Mouse (Mus musculus) midbrain, postnatal 0 days (tissue): ENCODE measurements around the gene Gm4177. TPM values are rescaled to one million over a fixed set of nuclear protein-coding genes. Genes with fewer than 3 reads are reported as not detected.
"Not testable (repeated sequence)": the region's sequence is repeated elsewhere in the genome, so short reads cannot be mapped to it uniquely, and the experiment has no call there.

Experiments used
- ATAC-seq: fragments of 200-750 bp; cut with Nextera tagmentation; 2 replicates; pipeline ENCODE4 v1.8.0; 2017; ENCODE audit warnings: moderate number of reproducible peaks, mild to moderate bottlenecking, moderate TSS enrichment, moderate library complexity; ENCODE audit not compliant: low FRiP score
- DNase-seq: peaks from one replicate; pipeline ENCODE4 v3.0.0-alpha.2; 2015; ENCODE audit warnings: low spot score
- H3K27ac ChIP-seq: fragments of 300-500 bp; sonication (generic); 2 replicates; pipeline ENCODE4 v1.5.1; 2014; ENCODE audit warnings: low read depth, mild to moderate bottlenecking, low read length, mixed read lengths
- H3K27me3 ChIP-seq: fragments of 300-500 bp; sonication (generic); 2 replicates; pipeline ENCODE4 v1.6.1; 2014; ENCODE audit warnings: low read length, control low read depth, mixed read lengths; ENCODE audit not compliant: insufficient read depth
- H3K36me3 ChIP-seq: fragments of 300-500 bp; sonication (generic); 2 replicates; pipeline ENCODE4 v1.6.1; 2014; ENCODE audit warnings: low read length, control low read depth, mixed read lengths; ENCODE audit not compliant: insufficient read depth
- H3K4me1 ChIP-seq: fragments of 300-500 bp; sonication (generic); 2 replicates; pipeline ENCODE4 v1.6.1; 2014; ENCODE audit warnings: mild to moderate bottlenecking, control low read depth, antibody characterized with exemption, low read length, mixed read lengths; ENCODE audit not compliant: insufficient read depth
- H3K4me2 ChIP-seq: fragments of 300-500 bp; sonication (generic); 2 replicates; pipeline ENCODE4 v1.6.1; 2014; ENCODE audit warnings: low read depth, mild to moderate bottlenecking, low read length, mixed read lengths; ENCODE audit not compliant: poor library complexity, severe bottlenecking
- H3K4me3 ChIP-seq: fragments of 300-500 bp; sonication (generic); 2 replicates; pipeline ENCODE4 v1.5.1; 2014; ENCODE audit warnings: low read depth, mild to moderate bottlenecking, low read length, moderate library complexity
- H3K9ac ChIP-seq: fragments of 300-500 bp; sonication (generic); replicated peaks from 2 replicates; pipeline ENCODE4 v1.6.1; 2014; ENCODE audit warnings: mild to moderate bottlenecking, low read length, moderate library complexity, mixed read lengths; ENCODE audit not compliant: poor library complexity, severe bottlenecking
- H3K9me3 ChIP-seq: fragments of 300-500 bp; sonication (generic); 2 replicates; pipeline ENCODE4 v1.6.1; 2016; ENCODE audit warnings: low read length, control low read depth
- WGBS: fragments of 180-500 bp; shearing (Covaris S2); extraction: QIAGEN DNeasy Blood & Tissue Kit; methylation state at CpG from one replicate; pipeline ENCODE4 v1.1.7; 2014; 5-methylcytosine and 5-hydroxymethylcytosine counted together
- polyA plus RNA-seq: library from polyadenylated mRNA; unstranded; fragments of >200 nt; fragmentation: Nextera tagmentation; extraction: Ambion mirVana; gene quantifications from 2 replicates; pipeline ENCODE4 v1.2.1, GENCODE M21; 2015
- total RNA-seq: library from RNA; depleted of rRNA; stranded (reverse); fragments of >200 nt; gene quantifications from 2 replicates; pipeline ENCODE4 v1.2.3, GENCODE M21; 2014; rRNA removed

Gm4177 gene
- total RNA-seq (not detected in 2 replicates), polyA plus RNA-seq (not detected in 2 replicates)

GRCm38 (mm10) chr7:21796628-21797027, at the start of gene Gm4177:
Gene Gm4177 (minus strand): TSS chr7:21796728.
- H3K27ac ChIP-seq, H3K9me3 ChIP-seq, H3K36me3 ChIP-seq, H3K9ac ChIP-seq, H3K4me2 ChIP-seq, H3K4me3 ChIP-seq, DNase-seq, ATAC-seq, H3K4me1 ChIP-seq, H3K27me3 ChIP-seq: not testable (repeated sequence)
- no CpG with 5 or more reads among the region's 3 CpGs for whole genome bisulfite sequencing

GRCm38 (mm10) chr7:21844167-21844566, 47.6 kb upstream of the Gm4177 start, which contains the start of gene Gm5725:
Gene Gm5725 (minus strand): TSS chr7:21844267.
- not testable (repeated sequence) for H3K4me3 ChIP-seq, ATAC-seq, DNase-seq, H3K4me2 ChIP-seq, H3K4me1 ChIP-seq, H3K27me3 ChIP-seq, H3K36me3 ChIP-seq, H3K27ac ChIP-seq, H3K9ac ChIP-seq, H3K9me3 ChIP-seq
- no CpG with 5 or more reads among the region's 1 CpGs for WGBS

DNA sequence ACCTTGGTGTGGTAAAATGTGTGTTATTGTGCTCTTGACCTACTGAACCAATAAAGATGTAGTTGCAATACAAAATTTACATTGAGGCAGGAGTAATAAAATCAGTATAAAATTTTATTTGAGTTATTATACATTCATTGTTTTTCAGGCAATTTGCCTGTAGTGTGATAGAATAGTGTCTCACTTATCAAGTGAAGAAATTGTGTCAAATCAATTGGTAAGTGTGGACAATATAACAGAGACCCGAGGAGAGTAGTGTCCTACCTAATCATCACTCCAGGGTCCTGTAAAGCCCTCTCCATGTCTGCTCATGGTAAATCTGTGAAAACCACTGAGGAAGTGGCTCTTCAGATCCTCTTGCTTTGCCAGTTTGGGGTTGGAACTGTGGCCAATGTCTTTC, 35.5 kb upstream of the Gm4177 start, which contains the start of gene Vmn1r135:
Gene Vmn1r135, plus strand, starts transcription at position 301 of the 400 bp plus-strand sequence.
- H3K4me1 ChIP-seq, DNase-seq, ATAC-seq, H3K9ac ChIP-seq, H3K4me2 ChIP-seq, H3K36me3 ChIP-seq, H3K27ac ChIP-seq, H3K27me3 ChIP-seq, H3K9me3 ChIP-seq, H3K4me3 ChIP-seq: not testable (repeated sequence)
- WGBS = no CpG with 5 or more reads among the region's 1 CpGs

GRCm38 (mm10) chr7:21761375-21761774, 35.2 kb downstream of the Gm4177 start, which contains the start of gene Gm4175:
Gene Gm4175 (minus strand): TSS chr7:21761475.
- DNase-seq, H3K4me2 ChIP-seq, H3K27me3 ChIP-seq, H3K4me3 ChIP-seq, H3K9ac ChIP-seq, H3K4me1 ChIP-seq, H3K27ac ChIP-seq, H3K36me3 ChIP-seq, ATAC-seq, H3K9me3 ChIP-seq: not testable (repeated sequence)
- WGBS = no CpG with 5 or more reads among the region's 5 CpGs

Other genes starting within 250 kb of the Gm4177 start
- gene Vmn1r132, start 182.6 kb downstream of the Gm4177 start, total RNA-seq = not detected in 2 replicates
- gene Vmn1r132, start 182.6 kb downstream of the Gm4177 start, polyA plus RNA-seq = not detected in 2 replicates
- gene Gm4175, start 35.3 kb downstream of the Gm4177 start, total RNA-seq = not detected in 2 replicates
- not detected in 2 replicates for gene Gm4175, start 35.3 kb downstream of the Gm4177 start, polyA plus RNA-seq
- gene Vmn1r135, start 35.6 kb upstream of the Gm4177 start, total RNA-seq = not detected in 2 replicates
- gene Vmn1r135, start 35.6 kb upstream of the Gm4177 start, polyA plus RNA-seq = not detected in 2 replicates
- not detected in 2 replicates for gene Gm5725, start 47.5 kb upstream of the Gm4177 start, total RNA-seq
- gene Gm5725, start 47.5 kb upstream of the Gm4177 start, polyA plus RNA-seq = not detected in 2 replicates
- not detected in 2 replicates for gene Gm5891, start 124.6 kb upstream of the Gm4177 start, total RNA-seq
- not detected in 2 replicates for gene Gm5891, start 124.6 kb upstream of the Gm4177 start, polyA plus RNA-seq
- gene Vmn1r137, start 197.9 kb upstream of the Gm4177 start, total RNA-seq = not detected in 2 replicates
- not detected in 2 replicates for gene Vmn1r137, start 197.9 kb upstream of the Gm4177 start, polyA plus RNA-seq
- gene Vmn1r138, start 232.2 kb upstream of the Gm4177 start, total RNA-seq = not detected in 2 replicates
- not detected in 2 replicates for gene Vmn1r138, start 232.2 kb upstream of the Gm4177 start, polyA plus RNA-seq